Mouse (Mus musculus): Measurements from ENCODE around the gene Tmem253. TPM values are rescaled to one million over a fixed set of nuclear protein-coding genes. Genes with fewer than 3 reads are reported as not detected.

Gene Tmem253
- polyA plus RNA-seq, 1 experiment from 2014 or later = 0.64 TPM

DNA sequence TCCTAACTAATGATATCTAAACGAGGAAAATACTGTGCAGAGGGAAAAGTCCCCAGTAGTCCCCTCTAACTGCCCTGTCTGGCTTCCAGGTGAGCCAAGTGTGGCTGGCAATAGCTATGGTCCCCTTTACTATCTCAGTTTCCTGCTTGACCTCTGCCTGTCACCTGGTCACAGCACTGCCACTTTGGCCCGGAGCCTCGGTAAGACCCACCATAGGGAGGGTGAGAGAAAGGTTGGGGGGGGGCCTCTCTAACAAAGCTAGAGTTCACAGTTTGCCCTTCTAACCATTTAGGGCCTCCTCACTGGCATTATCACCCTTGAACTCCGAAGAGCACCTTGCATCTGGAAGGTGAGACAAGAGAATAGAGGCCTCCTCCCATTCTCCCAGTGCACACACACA lies 2.2 kb downstream of the Tmem253 start:
- WGBS = 78% methylated on average over 4 of the region's 4 CpGs
- no peak overlapping the region for H3K4me2 ChIP-seq (replicated peaks)
- ATAC-seq (replicated peaks) = no peak

DNA sequence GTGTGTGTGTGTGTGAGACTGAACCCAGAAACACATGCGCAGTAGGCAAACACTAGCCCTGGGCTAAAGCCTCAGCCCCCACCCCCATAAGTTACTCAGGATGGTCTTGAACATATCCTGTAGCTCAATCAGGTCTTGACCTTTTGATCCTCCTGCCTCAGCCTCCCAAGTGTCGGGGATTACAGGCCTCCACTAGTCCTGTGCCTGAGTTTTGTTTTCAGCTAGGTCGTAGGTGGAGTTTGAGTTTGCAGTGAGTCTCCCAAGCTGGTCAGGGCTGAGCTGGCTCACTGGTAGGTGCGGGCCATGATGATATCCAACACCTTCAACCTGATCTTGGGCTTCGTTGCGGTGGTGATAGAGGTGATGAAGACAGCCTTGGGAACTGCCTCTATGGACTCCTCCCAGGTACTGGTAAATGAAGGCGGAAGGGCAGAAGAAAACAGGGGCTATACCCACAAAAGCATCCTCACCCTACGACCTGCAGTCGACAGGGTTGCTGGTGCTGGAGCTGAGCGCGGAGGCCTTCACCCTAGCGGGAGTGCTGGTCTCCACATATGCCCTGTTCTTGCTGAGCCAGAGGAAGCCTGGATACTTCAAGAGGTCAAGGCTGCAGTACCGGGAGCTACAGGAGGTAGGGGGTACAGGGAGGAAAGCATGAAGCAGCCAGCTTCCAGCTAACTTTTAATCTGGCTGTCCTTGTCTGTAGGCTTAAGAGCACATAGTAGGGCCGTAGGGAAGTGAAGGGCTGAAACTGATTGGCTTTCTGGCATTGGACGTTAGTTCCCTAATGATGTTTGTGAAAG lies 3.0 kb downstream of the Tmem253 start:
- Histone ChIP-seq H3K27me3 (no peaks in the 10 kb centered on the region), H3K4me1 (peaks cover 53% of the 10 kb centered on the region), H3K27ac (replicated peaks) (peak overlapping the region; percentile 97), H3K9ac (replicated peaks) (peak overlapping the region; percentile 70), H3K4me3 (peak overlapping the region; percentile 55), H3K36me3 (no peaks in the 10 kb centered on the region), H3K9me3 (no peaks in the 10 kb centered on the region), H3K4me2 (replicated peaks) (peak overlapping the region; percentile 48)
- WGBS = 88% methylated on average over 15 of the region's 15 CpGs
- ATAC-seq (replicated peaks) = no peak

More for the DNA sequence above, 2.2 kb downstream of the Tmem253 start:
- no peak overlapping the region for H3K27ac ChIP-seq (replicated peaks)
- H3K27me3 ChIP-seq = no peaks in the 10 kb centered on the region
- peaks cover 51% of the 10 kb centered on the region for H3K4me1 ChIP-seq
- H3K9me3 ChIP-seq = no peaks in the 10 kb centered on the region
- H3K9ac ChIP-seq (replicated peaks) = no peak overlapping the region
- H3K36me3 ChIP-seq = no peaks in the 10 kb centered on the region
- no peak overlapping the region for H3K4me3 ChIP-seq

- no peak for ATAC-seq (replicated peaks)
- no peaks in the 10 kb centered on the region for H3K27me3 ChIP-seq
- 31% methylated on average over 12 of the region's 12 CpGs for WGBS
- H3K9me3 ChIP-seq = no peaks in the 10 kb centered on the region
- H3K36me3 ChIP-seq = no peaks in the 10 kb centered on the region
- H3K4me3 ChIP-seq = peak overlapping the region; percentile 55
- peak overlapping the region; percentile 48 for H3K4me2 ChIP-seq (replicated peaks)
- peaks cover 54% of the 10 kb centered on the region for H3K4me1 ChIP-seq
- peak overlapping the region; percentile 70 for H3K9ac ChIP-seq (replicated peaks)
- H3K27ac ChIP-seq (replicated peaks) = peak overlapping the region; percentile 97
These were observed 3.7 kb downstream of the Tmem253 start for GRCm38 (mm10) chr14:52019051-52019589.

- no peaks in the 10 kb centered on the region for H3K27me3 ChIP-seq
- under 1% methylated on average over 72 of the region's 74 CpGs for WGBS
These were observed 4.3 kb downstream of the Tmem253 start for GRCm38 (mm10) chr14:52019590-52020340.

GRCm38 (mm10) chr14:52020486-52021137 lies 5.2 kb downstream of the Tmem253 start, which contains the start of gene Zfp219:
TSS of gene Zfp219 (minus strand) at chr14:52020733.
- Histone ChIP-seq H3K9me3 (no peaks in the 10 kb centered on the region), H3K27ac (replicated peaks) (peak within 1 kb of the TSS; percentile 97), H3K4me3 (peak within 1 kb of the TSS; percentile 55), H3K36me3 (no peaks in the 10 kb centered on the region), H3K9ac (replicated peaks) (peak within 1 kb of the TSS; percentile 70), H3K4me2 (replicated peaks) (peak within 1 kb of the TSS; percentile 48), H3K27me3 (no peaks in the 10 kb centered on the region), H3K4me1 (peaks cover 46% of the 10 kb centered on the region)
- ATAC-seq (replicated peaks) = peak; percentile 47
- WGBS = 3% methylated on average over 15 of the region's 15 CpGs

More at GRCm38 (mm10) chr14:52019590-52020340, 4.3 kb downstream of the Tmem253 start:
- Histone ChIP-seq H3K27ac (replicated peaks) (peak overlapping the region; percentile 97), H3K9me3 (no peaks in the 10 kb centered on the region), H3K36me3 (no peaks in the 10 kb centered on the region), H3K9ac (replicated peaks) (peak overlapping the region; percentile 70), H3K4me3 (peak overlapping the region; percentile 55), H3K4me1 (peaks cover 54% of the 10 kb centered on the region), H3K4me2 (replicated peaks) (peak overlapping the region; percentile 48)
- peak; percentile 94 for ATAC-seq (replicated peaks)

- ATAC-seq (replicated peaks) = no peak
- peaks cover 41% of the 10 kb centered on the region for H3K4me1 ChIP-seq
- no peaks in the 10 kb centered on the region for H3K9me3 ChIP-seq
- no peaks in the 10 kb centered on the region for H3K27me3 ChIP-seq
- WGBS = 45% methylated on average over 4 of the region's 4 CpGs
- no peak overlapping the region for H3K9ac ChIP-seq (replicated peaks)
- H3K4me2 ChIP-seq (replicated peaks) = peak overlapping the region; percentile 48
- H3K36me3 ChIP-seq = no peaks in the 10 kb centered on the region
- no peak overlapping the region for H3K4me3 ChIP-seq
- H3K27ac ChIP-seq (replicated peaks) = peak overlapping the region; percentile 97
These were observed 5.7 kb downstream of the Tmem253 start for GRCm38 (mm10) chr14:52021138-52021529.

DNA sequence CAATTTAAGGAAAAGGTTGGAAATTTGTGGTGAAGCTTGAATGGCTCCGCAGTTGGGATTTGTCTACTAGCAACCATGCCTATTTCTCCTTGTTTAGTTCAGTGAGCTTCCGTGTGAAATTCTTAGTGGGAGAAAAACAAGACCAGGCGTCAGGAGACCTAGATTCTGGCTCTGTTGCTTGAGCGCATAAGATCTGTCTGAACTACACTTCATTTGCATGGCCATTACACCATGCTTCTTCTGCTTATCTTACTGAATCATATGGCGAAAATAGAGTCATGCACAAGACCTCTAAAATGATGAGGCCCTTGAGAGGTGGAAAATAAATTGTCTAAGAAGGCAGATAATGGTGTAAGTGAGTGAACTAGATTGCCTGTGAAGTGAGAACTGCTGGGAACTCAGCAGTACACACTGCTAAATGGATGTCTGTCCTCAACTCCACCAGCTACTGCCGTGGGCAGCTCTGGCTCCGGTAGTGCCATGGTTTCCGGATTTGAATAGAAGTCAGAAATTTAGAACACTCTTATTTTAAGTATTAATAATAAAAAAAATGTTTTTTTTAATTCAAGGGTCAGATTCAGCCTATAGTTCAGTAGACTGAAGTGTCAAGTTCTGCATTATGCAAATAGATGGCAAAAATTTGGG lies 6.2 kb downstream of the Tmem253 start:
- 90% methylated on average over 8 of the region's 8 CpGs for WGBS
- 0 out of 2 replicates have a peak overlapping the region, but pooled peaks have one; percentile 97 for H3K27ac ChIP-seq (replicated peaks)

GRCm38 (mm10) chr14:52022244-52022708 lies 6.8 kb downstream of the Tmem253 start:
- 72% methylated on average over 3 of the region's 3 CpGs for WGBS
- ATAC-seq (replicated peaks) = no peak
- H3K36me3 ChIP-seq = no peaks in the 10 kb centered on the region
- no peak overlapping the region for H3K4me3 ChIP-seq
- no peaks in the 10 kb centered on the region for H3K27me3 ChIP-seq
- H3K4me1 ChIP-seq = peaks cover 37% of the 10 kb centered on the region
- H3K27ac ChIP-seq (replicated peaks) = 0 out of 2 replicates have a peak overlapping the region, but pooled peaks have one; percentile 13
- H3K9me3 ChIP-seq = no peaks in the 10 kb centered on the region
- H3K4me2 ChIP-seq (replicated peaks) = peak overlapping the region; percentile 37; the same call in 1 of the 2 replicates
- H3K9ac ChIP-seq (replicated peaks) = no peak overlapping the region

More for the DNA sequence above, 6.2 kb downstream of the Tmem253 start:
- H3K9ac ChIP-seq (replicated peaks) = no peak overlapping the region
- no peaks in the 10 kb centered on the region for H3K36me3 ChIP-seq
- H3K9me3 ChIP-seq = no peaks in the 10 kb centered on the region
- no peak overlapping the region for H3K4me3 ChIP-seq
- no peak overlapping the region for H3K4me2 ChIP-seq (replicated peaks)
- peaks cover 37% of the 10 kb centered on the region for H3K4me1 ChIP-seq
- no peaks in the 10 kb centered on the region for H3K27me3 ChIP-seq
- ATAC-seq (replicated peaks) = no peak

GRCm38 (mm10) chr14:52022709-52023459 lies 7.4 kb downstream of the Tmem253 start:
- no peaks in the 10 kb centered on the region for H3K27me3 ChIP-seq
- H3K9me3 ChIP-seq = no peaks in the 10 kb centered on the region
- WGBS = 2% methylated on average over 23 of the region's 23 CpGs
- H3K36me3 ChIP-seq = no peaks in the 10 kb centered on the region
- peak overlapping the region; percentile 15 for H3K4me3 ChIP-seq
- ATAC-seq (replicated peaks) = no peak
- peak overlapping the region; percentile 37 for H3K4me2 ChIP-seq (replicated peaks)
- H3K4me1 ChIP-seq = peaks cover 37% of the 10 kb centered on the region
- no peak overlapping the region for H3K9ac ChIP-seq (replicated peaks)
- peak overlapping the region; percentile 13; the same call in 1 of the 2 replicates for H3K27ac ChIP-seq (replicated peaks)

- no peaks in the 10 kb centered on the region for H3K27me3 ChIP-seq
- H3K9ac ChIP-seq (replicated peaks) = no peak overlapping the region
- no peak overlapping the region for H3K27ac ChIP-seq (replicated peaks)
- no peaks in the 10 kb centered on the region for H3K9me3 ChIP-seq
- no peak overlapping the region for H3K4me2 ChIP-seq (replicated peaks)
- no peak overlapping the region for H3K4me3 ChIP-seq
- H3K36me3 ChIP-seq = no peaks in the 10 kb centered on the region
- no peak for ATAC-seq (replicated peaks)
- WGBS = 89% methylated on average over 2 of the region's 2 CpGs
- peaks cover 26% of the 10 kb centered on the region for H3K4me1 ChIP-seq
These were observed 8.7 kb downstream of the Tmem253 start for GRCm38 (mm10) chr14:52024133-52024532.

All from forebrain, embryonic 15.5 days (tissue).